Mouse (Mus musculus): ENCODE data around the gene Mcpt2.
"Not testable (repeated sequence)": the region's sequence is repeated elsewhere in the genome, so short reads cannot be mapped to it uniquely, and the experiment has no call there.

Mcpt2 gene

DNA sequence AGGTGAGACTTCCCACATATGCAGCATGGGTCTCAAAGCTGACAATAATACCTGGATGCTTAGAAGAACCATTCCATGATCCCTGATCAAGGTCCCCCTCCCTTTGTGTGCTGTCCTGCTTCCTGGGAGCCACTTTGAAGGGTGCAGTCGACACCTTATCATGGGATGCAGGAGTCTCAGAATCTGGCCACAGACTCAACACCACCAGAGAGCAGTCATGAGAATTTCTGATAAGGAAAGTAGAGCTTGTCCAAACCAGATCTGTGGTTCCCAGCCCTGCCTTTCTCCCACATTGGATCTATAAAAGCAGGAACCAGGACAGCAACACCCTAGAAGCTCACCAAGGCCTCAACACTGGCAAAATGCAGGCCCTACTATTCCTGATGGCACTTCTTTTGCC lies at the start of gene Mcpt2:
Gene Mcpt2, plus strand, starts transcription at position 250 of the 400 bp plus-strand sequence.
- in situ Hi-C loops (cut with MboI, MseI): not testable (repeated sequence)

- in situ Hi-C loops (cut with MboI, MseI): loop anchor here (25.0 kb wide), 1 partner anchor 1051 kb away; the partner anchor contains the start of gene Myh6
Measured at GRCm38 (mm10) chr14:56013147-56013546, 28.7 kb upstream of the Mcpt2 start.

- in situ Hi-C loops (cut with MboI, MseI): loop anchor here (25.0 kb wide), 1 partner anchor 1052 kb away; the partner anchor contains the start of gene Myh6
Measured at GRCm38 (mm10) chr14:56013924-56014323, 27.9 kb upstream of the Mcpt2 start.

GRCm38 (mm10) chr14:56017671-56018070 lies 24.2 kb upstream of the Mcpt2 start, which contains the start of gene Mcpt1:
Mcpt1 (plus strand) TSS chr14:56017971.
- in situ Hi-C loops (cut with MboI, MseI): loop anchor here (25.0 kb wide), 1 partner anchor 1055 kb away; the partner anchor contains the start of gene Myh6

DNA sequence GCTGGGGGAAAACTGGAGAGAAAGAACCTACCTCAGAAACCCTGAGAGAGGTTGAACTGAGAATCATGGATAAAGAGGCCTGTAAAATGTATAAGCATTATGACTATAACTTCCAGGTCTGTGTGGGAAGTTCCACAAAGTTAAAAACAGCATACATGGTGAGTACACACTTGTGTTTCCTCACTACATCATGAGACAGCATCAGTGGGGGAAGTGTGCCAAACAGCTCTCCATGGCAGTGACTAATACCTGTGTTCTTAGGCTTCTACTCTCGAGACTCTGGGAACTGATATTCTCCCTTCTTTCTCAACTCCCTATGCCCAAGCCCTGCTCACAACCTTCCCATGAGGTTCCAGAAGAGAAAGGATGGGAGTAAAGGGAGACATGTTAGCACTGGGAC lies 22.4 kb upstream of the Mcpt2 start:
- in situ Hi-C loops (cut with MboI, MseI): loop anchor here (25.0 kb wide), 1 partner anchor 1057 kb away; the partner anchor contains the start of gene Myh6

DNA sequence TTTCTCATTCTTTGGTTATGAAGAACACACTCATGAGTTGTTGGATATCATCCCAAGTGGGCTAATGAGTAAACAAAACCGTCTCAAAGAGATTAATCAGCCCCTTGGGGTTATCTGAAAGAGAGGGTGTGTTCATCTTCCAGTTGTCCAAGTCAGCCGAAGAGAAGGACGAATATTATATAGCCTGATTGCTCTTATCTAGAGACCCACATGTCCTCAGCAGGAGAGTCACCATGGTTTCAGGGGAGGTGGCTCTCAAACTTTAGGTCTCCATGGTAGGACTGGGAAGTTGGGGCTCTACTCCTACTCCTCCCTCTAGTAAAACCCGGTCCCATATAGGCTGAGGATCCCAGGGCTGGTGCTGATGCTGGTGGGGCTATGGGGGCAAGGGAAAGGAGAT lies 20.5 kb upstream of the Mcpt2 start:
- in situ Hi-C loops (cut with MboI, MseI): loop anchor here (25.0 kb wide), 1 partner anchor 1059 kb away; the partner anchor contains the start of gene Myh6

GRCm38 (mm10) chr14:56030395-56030794 lies 11.4 kb upstream of the Mcpt2 start, which contains the start of gene Mcpt9:
Mcpt9 (minus strand) TSS chr14:56030495.
- in situ Hi-C loops (cut with MboI, MseI): not testable (repeated sequence)

GRCm38 (mm10) chr14:56034433-56034832 lies 7.4 kb upstream of the Mcpt2 start:
- in situ Hi-C loops (cut with MboI, MseI): no loop called here

GRCm38 (mm10) chr14:56055408-56055807 lies 13.6 kb downstream of the Mcpt2 start:
- in situ Hi-C loops (cut with MboI, MseI): no loop called here

- in situ Hi-C loops (cut with MboI, MseI): no loop called here
Measured at GRCm38 (mm10) chr14:56057722-56058121, 15.9 kb downstream of the Mcpt2 start.

- in situ Hi-C loops (cut with MboI, MseI): not testable (repeated sequence)
Measured at GRCm38 (mm10) chr14:56062213-56062612, 20.4 kb downstream of the Mcpt2 start, which contains the start of gene Mcpt4. Mcpt4 (minus strand) TSS chr14:56062313.

DNA sequence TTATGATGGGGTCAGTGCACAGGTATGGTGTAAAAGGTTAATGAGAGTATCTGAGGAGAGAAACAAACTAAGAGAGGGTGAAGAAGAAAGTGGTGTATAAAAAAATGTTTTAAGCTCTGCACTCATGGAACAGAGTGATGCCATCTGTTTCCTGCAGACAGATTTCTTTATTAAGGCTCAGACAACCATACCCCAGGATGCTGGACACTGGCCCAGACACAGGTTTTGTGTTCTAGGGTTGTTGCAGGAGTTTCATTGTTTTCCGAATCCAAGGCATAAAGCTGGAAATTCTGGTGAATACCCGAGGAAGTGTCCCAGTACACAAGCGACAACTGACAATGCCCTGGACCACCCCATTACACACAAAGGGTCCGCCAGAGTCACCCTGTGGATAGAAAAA lies 40.2 kb downstream of the Mcpt2 start:
- in situ Hi-C loops (cut with MboI, MseI): no loop called here

DNA sequence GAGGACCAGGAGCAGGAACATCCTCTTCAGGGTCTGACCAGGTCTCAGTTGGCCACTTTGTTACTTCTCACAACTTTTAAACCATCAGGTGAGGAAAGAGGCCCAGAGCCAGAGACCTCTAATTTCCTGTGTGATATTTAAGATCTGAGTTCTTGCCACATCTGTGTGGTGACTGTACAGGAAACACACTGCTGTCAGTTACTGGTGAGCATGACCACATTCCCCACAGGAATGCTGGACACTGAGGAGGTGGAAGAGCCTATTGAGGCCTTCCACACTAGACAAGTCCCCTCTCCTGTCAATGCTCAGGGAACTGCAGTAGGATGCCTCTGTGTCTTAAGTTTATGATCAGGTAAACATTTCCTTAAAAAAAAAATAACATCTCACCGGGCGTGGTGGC lies 43.3 kb downstream of the Mcpt2 start, which contains the start of gene Mcpt8:
Gene Mcpt8, minus strand, starts transcription at position 107 of the 400 bp plus-strand sequence.
- in situ Hi-C loops (cut with MboI, MseI): no loop called here

DNA sequence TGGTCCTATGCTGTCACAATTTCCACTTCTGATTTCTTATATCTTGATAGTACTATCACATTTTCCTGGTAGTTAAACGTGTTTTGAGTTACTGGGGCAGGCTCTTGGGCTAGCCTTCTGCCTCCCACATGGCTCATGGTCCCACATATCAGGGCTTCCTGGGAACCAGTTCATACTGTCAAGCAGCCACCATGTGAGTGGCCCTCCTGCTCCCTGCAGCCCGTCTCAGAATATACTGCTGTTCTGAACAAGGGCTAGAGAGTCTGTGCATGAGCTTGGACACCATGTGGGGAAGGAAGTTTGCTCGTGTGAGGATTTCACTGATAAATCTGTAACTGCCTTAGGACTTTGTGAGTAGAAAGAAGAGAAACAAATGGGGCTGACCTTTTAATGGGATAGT lies 44.9 kb downstream of the Mcpt2 start:
- in situ Hi-C loops (cut with MboI, MseI): no loop called here

- in situ Hi-C loops (cut with MboI, MseI): no loop called here
Measured at GRCm38 (mm10) chr14:56093353-56093752, 51.5 kb downstream of the Mcpt2 start.

Data from regulatory T cell (primary cell).